Mouse (Mus musculus) liver, adult 2 months (tissue): ENCODE measurements around the gene 4930539E08Rik.

Source experiments
- CTCF ChIP-seq: fragments of 200-500 bp; IDR thresholded peaks from 2 replicates; pipeline ENCODE4 v1.5.1; 2011; ENCODE audit warnings: low read depth, low read length, control low read depth
- POLR2A ChIP-seq: fragments of 200-500 bp; IDR thresholded peaks from 2 replicates; pipeline ENCODE4 v1.6.1; 2011; ENCODE audit warnings: low read length, control low read depth; ENCODE audit not compliant: insufficient read depth; ENCODE audit errors: extremely low read depth

DNA sequence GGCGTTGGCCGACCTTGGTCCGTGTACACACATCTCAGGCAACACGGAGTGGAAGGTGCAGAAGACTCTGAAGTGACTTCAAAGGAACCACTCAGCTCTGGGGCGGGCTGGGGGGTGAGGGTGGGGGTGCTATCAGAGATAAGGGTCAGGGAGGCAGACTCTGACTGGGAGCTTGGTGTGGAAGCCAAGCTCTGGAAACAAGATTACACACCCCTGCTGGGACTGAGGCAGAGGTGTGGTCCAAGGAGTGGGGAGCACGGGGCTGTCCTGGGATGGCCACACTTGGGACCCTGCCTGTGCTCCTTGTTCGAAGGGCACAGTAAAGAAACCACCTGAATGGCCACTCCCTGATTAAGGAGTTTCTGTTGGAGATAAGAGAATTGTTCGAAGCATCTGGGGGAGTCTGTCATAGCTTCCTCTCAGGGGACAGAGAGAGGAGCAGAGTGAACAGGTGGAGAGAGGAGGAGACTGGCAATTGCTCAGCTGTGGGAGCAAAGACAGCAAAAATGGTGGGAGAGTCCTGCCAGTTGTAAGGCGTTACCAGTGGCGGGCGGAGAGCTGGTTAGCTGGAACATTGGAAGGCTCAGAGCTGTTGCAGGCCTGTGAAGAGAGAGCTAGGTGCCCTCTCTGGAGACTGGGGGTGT, 68.0 kb downstream of the 4930539E08Rik start:
- no peak for TF ChIP-seq CTCF
- no peak for TF ChIP-seq POLR2A
